Mouse (Mus musculus): ENCODE results near the gene Msrb1.

The Msrb1 gene

DNA sequence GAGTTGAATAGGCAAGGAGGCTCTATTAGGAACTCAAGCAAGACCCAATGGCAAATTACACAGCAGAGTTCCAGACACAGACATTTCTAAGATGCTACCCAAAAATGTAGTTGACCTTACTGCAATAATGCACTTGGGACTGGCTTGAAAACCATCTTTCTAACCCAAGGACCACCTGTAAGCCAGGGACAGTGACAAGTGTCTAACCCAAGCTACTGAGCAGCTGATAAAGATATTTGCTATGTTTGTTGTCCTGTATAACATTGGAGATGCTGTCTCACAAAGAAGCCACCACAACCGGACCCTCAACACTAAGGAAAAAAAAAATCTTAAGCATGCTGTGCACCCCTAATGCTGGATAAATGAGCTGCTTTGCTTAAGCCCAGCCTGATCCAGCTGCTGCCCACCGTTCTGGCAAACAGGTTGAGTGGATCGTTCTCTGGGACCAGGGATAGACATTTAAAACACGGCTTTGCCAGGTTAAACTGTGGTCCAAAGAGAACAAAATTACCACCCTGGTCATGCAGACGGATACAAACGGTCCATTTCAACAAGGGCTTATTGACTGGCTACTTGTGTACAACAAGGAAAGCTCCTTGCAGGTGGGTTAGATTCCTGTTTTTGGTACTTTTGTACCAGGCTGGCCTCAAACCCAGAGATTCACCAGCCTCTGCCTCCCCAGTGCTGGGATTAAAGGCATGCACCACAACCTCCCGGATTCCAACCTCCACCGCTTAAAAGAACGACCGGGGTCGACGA lies 13.1 kb upstream of the Msrb1 start:
- H3K4me1 ChIP-seq (replicated peaks; ENCODE audit: low read depth, low read length): peaks cover 50% of the 10 kb centered on the region
- peaks cover 30% of the 10 kb centered on the region for H3K36me3 ChIP-seq (ENCODE audit: insufficient read depth, low read length)
- no peaks in the 10 kb centered on the region for H3K27me3 ChIP-seq (ENCODE audit: insufficient read depth, low read length)
- H3K4me3 ChIP-seq (replicated peaks; ENCODE audit: low read length): peak overlapping the region; percentile 93
- TF ChIP-seq NANOG (IDR thresholded peaks at IDR 0.05; ENCODE audit: borderline replicate concordance, low read length) (no peak), CTCF (conservative IDR thresholded peaks at IDR 0.05; ENCODE audit: low read length) (no peak), POU5F1 (IDR thresholded peaks at IDR 0.05; ENCODE audit: borderline replicate concordance, low read length) (no peak)
- no peaks in the 10 kb centered on the region for H3K9me3 ChIP-seq (ENCODE audit: low read length)

DNA sequence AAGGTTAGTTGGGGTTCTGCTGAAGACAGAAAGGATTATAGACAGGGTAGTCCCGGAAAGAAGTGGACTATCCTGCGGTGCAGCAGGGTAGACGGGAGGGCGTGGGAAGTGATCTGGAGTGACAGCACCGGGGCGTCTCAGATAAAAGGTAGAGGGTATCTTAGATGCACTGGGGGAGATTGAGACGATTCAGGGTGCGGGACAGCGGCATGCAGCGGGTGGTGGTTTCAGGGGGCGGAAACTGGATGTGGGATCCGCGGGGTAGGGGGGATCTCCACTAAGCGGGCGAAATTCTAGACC lies 12.6 kb upstream of the Msrb1 start:
- Histone ChIP-seq H3K36me3 (ENCODE audit: insufficient read depth, low read length) (peaks cover 25% of the 10 kb centered on the region), H3K4me1 (replicated peaks; ENCODE audit: low read depth, low read length) (peaks cover 50% of the 10 kb centered on the region), H3K9me3 (ENCODE audit: low read length) (no peaks in the 10 kb centered on the region), H3K4me3 (replicated peaks; ENCODE audit: low read length) (peak overlapping the region; percentile 93), H3K27me3 (ENCODE audit: insufficient read depth, low read length) (no peaks in the 10 kb centered on the region)
- no peak for TF ChIP-seq NANOG (IDR thresholded peaks at IDR 0.05; ENCODE audit: borderline replicate concordance, low read length)
- TF ChIP-seq CTCF (conservative IDR thresholded peaks at IDR 0.05; ENCODE audit: low read length): no peak
- TF ChIP-seq POU5F1 (IDR thresholded peaks at IDR 0.05; ENCODE audit: borderline replicate concordance, low read length): no peak

DNA sequence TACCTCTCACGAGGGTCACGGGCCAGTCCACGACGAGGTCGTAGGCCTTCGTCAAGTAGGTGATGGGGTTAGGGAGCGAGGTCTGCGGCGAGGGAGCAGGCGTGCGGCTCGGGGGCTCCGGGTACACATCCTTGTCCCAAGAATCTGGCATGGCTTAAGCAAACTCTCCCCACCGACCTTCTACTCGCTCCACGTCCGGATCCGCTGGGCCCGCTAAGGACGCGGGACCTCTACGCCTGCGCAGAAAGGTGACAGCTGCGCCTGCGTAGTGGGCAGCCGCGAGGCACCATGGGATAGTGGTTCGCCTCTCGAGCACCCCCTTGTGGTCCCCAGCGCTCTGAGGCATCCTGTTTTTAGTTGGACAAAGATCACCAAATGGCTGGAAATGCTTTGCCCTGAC lies 12.3 kb upstream of the Msrb1 start, which contains the start of gene Ndufb10:
Gene Ndufb10, minus strand, starts transcription at position 295 of the 400 bp plus-strand sequence.
- H3K9me3 ChIP-seq (ENCODE audit: low read length): no peaks in the 10 kb centered on the region
- TF ChIP-seq CTCF (conservative IDR thresholded peaks at IDR 0.05; ENCODE audit: low read length): peak; percentile 93
- TF ChIP-seq NANOG (IDR thresholded peaks at IDR 0.05; ENCODE audit: borderline replicate concordance, low read length): no peak
- no peak for TF ChIP-seq POU5F1 (IDR thresholded peaks at IDR 0.05; ENCODE audit: borderline replicate concordance, low read length)
- H3K27me3 ChIP-seq (ENCODE audit: insufficient read depth, low read length): no peaks in the 10 kb centered on the region
- peaks cover 53% of the 10 kb centered on the region for H3K4me1 ChIP-seq (replicated peaks; ENCODE audit: low read depth, low read length)
- peaks cover 24% of the 10 kb centered on the region for H3K36me3 ChIP-seq (ENCODE audit: insufficient read depth, low read length)
- H3K4me3 ChIP-seq (replicated peaks; ENCODE audit: low read length): peak within 1 kb of the TSS; percentile 93

DNA sequence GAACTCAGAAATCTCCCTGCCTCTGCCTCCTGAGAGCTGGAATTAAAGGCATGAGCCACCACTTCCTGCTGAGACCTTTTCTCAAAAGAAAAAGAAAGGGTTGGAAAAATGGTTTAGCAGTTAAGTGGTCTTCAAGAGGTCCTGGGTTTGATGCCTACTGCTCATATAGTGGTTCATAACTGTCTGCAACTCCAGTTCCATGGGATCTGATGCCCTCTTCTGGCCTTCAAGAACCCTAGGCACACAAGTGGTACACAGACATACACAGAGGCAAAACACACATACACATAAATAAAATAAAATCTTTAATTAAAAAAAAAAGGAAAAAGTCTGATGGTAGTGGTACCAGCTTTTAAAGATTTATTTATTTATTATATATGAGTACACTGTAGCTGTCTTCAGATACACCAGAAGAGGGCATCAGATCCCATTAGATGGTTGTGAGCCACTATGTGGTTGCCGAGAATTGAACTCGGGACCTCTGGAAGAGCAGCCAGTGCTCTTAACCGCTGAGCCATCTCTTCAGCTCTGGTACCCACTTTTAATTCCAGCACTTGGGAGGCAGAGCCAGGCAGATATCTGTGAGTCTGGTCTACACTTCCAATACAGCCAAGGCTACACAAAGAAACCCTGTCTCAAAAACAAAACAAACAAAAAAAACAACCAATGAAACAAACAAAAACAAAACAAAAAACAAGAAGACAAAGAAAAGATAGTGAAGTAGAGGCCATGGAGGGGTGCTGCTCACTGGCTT lies 10.6 kb upstream of the Msrb1 start:
- TF ChIP-seq CTCF (conservative IDR thresholded peaks at IDR 0.05; ENCODE audit: low read length) (no peak), NANOG (IDR thresholded peaks at IDR 0.05; ENCODE audit: borderline replicate concordance, low read length) (no peak), POU5F1 (IDR thresholded peaks at IDR 0.05; ENCODE audit: borderline replicate concordance, low read length) (no peak)
- peaks cover 55% of the 10 kb centered on the region for H3K4me1 ChIP-seq (replicated peaks; ENCODE audit: low read depth, low read length)
- H3K27me3 ChIP-seq (ENCODE audit: insufficient read depth, low read length): no peaks in the 10 kb centered on the region
- H3K9me3 ChIP-seq (ENCODE audit: low read length): no peaks in the 10 kb centered on the region
- peaks cover 19% of the 10 kb centered on the region for H3K36me3 ChIP-seq (ENCODE audit: insufficient read depth, low read length)
- no peak overlapping the region for H3K4me3 ChIP-seq (replicated peaks; ENCODE audit: low read length)

DNA sequence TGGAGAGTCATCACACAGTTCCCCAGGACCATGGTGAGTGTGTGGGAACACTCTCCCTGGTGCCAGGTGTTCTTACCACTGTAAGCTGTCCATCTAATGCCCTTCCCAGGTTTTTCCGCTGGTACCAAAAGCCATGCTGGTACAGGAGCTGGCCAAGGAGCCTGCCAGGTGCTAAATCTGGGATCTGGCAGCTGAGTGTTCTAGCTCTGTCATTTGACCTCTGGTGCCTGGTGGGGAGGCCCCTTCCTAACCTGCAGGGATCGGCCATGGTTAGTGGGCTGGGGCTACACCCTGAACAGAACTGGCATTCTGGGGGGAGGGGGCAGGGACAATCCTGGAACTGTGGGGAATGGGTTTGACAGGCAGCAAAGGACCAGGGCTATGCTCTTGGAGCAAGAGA lies 8.8 kb upstream of the Msrb1 start, which contains the start of gene Rpl3l:
Gene Rpl3l, plus strand, starts transcription at position 203 of the 400 bp plus-strand sequence.
- H3K9me3 ChIP-seq (ENCODE audit: low read length): no peaks in the 10 kb centered on the region
- no peak for TF ChIP-seq CTCF (conservative IDR thresholded peaks at IDR 0.05; ENCODE audit: low read length)
- no peak for TF ChIP-seq POU5F1 (IDR thresholded peaks at IDR 0.05; ENCODE audit: borderline replicate concordance, low read length)
- no peak for TF ChIP-seq NANOG (IDR thresholded peaks at IDR 0.05; ENCODE audit: borderline replicate concordance, low read length)
- peaks cover under 1% of the 10 kb centered on the region for H3K36me3 ChIP-seq (ENCODE audit: insufficient read depth, low read length)
- peak within 1 kb of the TSS; percentile 62 for H3K4me3 ChIP-seq (replicated peaks; ENCODE audit: low read length)
- H3K4me1 ChIP-seq (replicated peaks; ENCODE audit: low read depth, low read length): peaks cover 53% of the 10 kb centered on the region
- H3K27me3 ChIP-seq (ENCODE audit: insufficient read depth, low read length): no peaks in the 10 kb centered on the region

DNA sequence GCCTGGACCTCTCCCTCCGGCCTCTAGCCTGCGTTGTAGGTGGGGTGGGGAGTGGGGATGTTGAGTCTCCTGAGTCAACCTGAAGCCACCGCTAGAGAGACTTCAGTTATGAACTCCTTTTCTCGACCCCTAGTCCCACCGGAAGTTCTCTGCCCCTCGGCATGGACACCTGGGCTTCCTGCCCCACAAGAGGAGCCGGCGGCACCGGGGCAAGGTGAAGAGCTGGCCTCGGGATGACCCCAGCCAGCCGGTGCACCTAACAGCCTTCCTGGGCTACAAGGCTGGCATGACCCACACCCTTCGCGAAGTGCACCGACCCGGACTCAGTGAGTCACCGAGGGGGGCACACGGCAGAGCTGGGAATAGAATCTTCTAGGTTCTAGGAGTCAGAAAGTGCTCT lies 8.3 kb upstream of the Msrb1 start:
- no peak for TF ChIP-seq NANOG (IDR thresholded peaks at IDR 0.05; ENCODE audit: borderline replicate concordance, low read length)
- TF ChIP-seq CTCF (conservative IDR thresholded peaks at IDR 0.05; ENCODE audit: low read length): no peak
- TF ChIP-seq POU5F1 (IDR thresholded peaks at IDR 0.05; ENCODE audit: borderline replicate concordance, low read length): no peak
- Histone ChIP-seq H3K4me3 (replicated peaks; ENCODE audit: low read length) (peak overlapping the region; percentile 62), H3K4me1 (replicated peaks; ENCODE audit: low read depth, low read length) (peaks cover 53% of the 10 kb centered on the region), H3K9me3 (ENCODE audit: low read length) (no peaks in the 10 kb centered on the region), H3K27me3 (ENCODE audit: insufficient read depth, low read length) (no peaks in the 10 kb centered on the region), H3K36me3 (ENCODE audit: insufficient read depth, low read length) (no peaks in the 10 kb centered on the region)

DNA sequence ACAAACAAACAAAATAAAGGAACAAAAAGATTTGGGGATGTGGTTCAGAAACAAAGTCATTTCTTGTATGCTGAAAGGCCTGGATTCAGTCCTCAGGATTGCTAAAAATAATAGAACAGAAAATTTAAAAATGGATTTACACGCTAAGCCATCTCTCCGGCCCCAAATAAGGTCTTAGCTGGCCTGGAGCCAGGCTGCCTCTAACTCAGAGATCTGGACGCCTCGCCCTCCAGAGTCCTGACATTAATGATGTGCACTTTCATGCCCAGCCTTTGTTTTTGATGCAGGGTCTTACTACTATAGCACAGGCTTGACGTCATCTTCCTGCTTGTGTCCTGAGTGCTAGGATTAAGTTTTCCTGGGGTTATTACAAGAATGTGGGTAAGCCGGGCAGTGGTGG lies 7.4 kb upstream of the Msrb1 start:
- H3K9me3 ChIP-seq (ENCODE audit: low read length): no peaks in the 10 kb centered on the region
- H3K4me3 ChIP-seq (replicated peaks; ENCODE audit: low read length): no peak overlapping the region
- no peaks in the 10 kb centered on the region for H3K27me3 ChIP-seq (ENCODE audit: insufficient read depth, low read length)
- no peak for TF ChIP-seq CTCF (conservative IDR thresholded peaks at IDR 0.05; ENCODE audit: low read length)
- TF ChIP-seq NANOG (IDR thresholded peaks at IDR 0.05; ENCODE audit: borderline replicate concordance, low read length): no peak
- TF ChIP-seq POU5F1 (IDR thresholded peaks at IDR 0.05; ENCODE audit: borderline replicate concordance, low read length): no peak
- H3K4me1 ChIP-seq (replicated peaks; ENCODE audit: low read depth, low read length): peaks cover 56% of the 10 kb centered on the region
- no peaks in the 10 kb centered on the region for H3K36me3 ChIP-seq (ENCODE audit: insufficient read depth, low read length)

DNA sequence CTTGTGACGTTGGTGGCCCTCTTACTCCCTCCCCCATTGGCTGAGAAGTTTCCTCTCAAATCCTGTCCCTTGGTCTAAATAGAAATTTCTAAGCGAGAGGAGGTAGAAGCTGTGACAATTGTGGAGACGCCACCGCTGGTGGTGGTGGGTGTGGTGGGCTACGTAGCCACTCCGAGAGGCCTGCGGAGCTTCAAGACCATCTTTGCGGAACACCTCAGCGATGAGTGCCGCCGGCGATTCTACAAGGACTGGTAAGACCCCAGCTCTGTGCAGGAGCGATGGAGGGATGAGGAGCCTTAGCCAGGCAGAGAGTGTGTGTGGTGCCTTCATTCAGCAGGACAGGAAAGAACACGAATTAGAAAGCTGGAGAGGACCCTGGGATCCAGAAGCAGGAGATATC lies 5.7 kb upstream of the Msrb1 start:
- peaks cover 60% of the 10 kb centered on the region for H3K4me1 ChIP-seq (replicated peaks; ENCODE audit: low read depth, low read length)
- H3K27me3 ChIP-seq (ENCODE audit: insufficient read depth, low read length): no peaks in the 10 kb centered on the region
- no peak overlapping the region for H3K4me3 ChIP-seq (replicated peaks; ENCODE audit: low read length)
- no peaks in the 10 kb centered on the region for H3K9me3 ChIP-seq (ENCODE audit: low read length)
- H3K36me3 ChIP-seq (ENCODE audit: insufficient read depth, low read length): no peaks in the 10 kb centered on the region
- no peak for TF ChIP-seq NANOG (IDR thresholded peaks at IDR 0.05; ENCODE audit: borderline replicate concordance, low read length)
- TF ChIP-seq CTCF (conservative IDR thresholded peaks at IDR 0.05; ENCODE audit: low read length): no peak
- no peak for TF ChIP-seq POU5F1 (IDR thresholded peaks at IDR 0.05; ENCODE audit: borderline replicate concordance, low read length)
